Mouse (Mus musculus) C2C12 (cell line): ENCODE data around the gene Sepsecs. TPM values are rescaled to one million over a fixed set of nuclear protein-coding genes. Genes with fewer than 3 reads are reported as not detected.

Experiments used
- H3K27me3 ChIP-seq: one replicate; pipeline ENCODE4 v1.6.1; 2011; ENCODE audit not compliant: control insufficient read depth, insufficient read depth, insufficient read length
- H3K36me3 ChIP-seq: one replicate; pipeline ENCODE4 v1.6.1; 2011; ENCODE audit not compliant: control insufficient read depth, insufficient read depth
- H3K4me3 ChIP-seq: one replicate; pipeline ENCODE4 v1.5.1; 2011; ENCODE audit warnings: mild to moderate bottlenecking, control low read depth; ENCODE audit not compliant: poor library complexity, insufficient read depth, severe bottlenecking
- H3K79me2 ChIP-seq: one replicate; pipeline ENCODE4 v1.6.1; 2011; ENCODE audit not compliant: control insufficient read depth, insufficient read depth
- H3K79me3 ChIP-seq: one replicate; pipeline ENCODE4 v1.6.1; 2011; ENCODE audit warnings: low read depth, control low read depth
- H3ac ChIP-seq: one replicate; pipeline ENCODE3; 2011; ENCODE audit warnings: low read depth; ENCODE audit not compliant: control insufficient read depth, insufficient read length
- CEBPB ChIP-seq: IDR thresholded peaks from one replicate; pipeline ENCODE4 v1.6.1; 2011; ENCODE audit warnings: low read depth, mild to moderate bottlenecking, control low read depth, moderate library complexity
- CTCF ChIP-seq: IDR thresholded peaks from one replicate; pipeline ENCODE4 v1.5.1; 2011; ENCODE audit not compliant: control insufficient read depth, insufficient read depth, insufficient read length
- FOSL1 ChIP-seq: IDR thresholded peaks from one replicate; pipeline ENCODE4 v1.8.0; 2011; ENCODE audit warnings: mild to moderate bottlenecking, low read length; ENCODE audit not compliant: poor library complexity, insufficient read depth, severe bottlenecking
- MAX ChIP-seq: IDR thresholded peaks from one replicate; pipeline ENCODE4 v1.6.1; 2011; ENCODE audit warnings: mild to moderate bottlenecking, control low read depth
- MYOD1 ChIP-seq: IDR thresholded peaks from one replicate; pipeline ENCODE4 v1.6.1; 2011; ENCODE audit warnings: low read depth; ENCODE audit not compliant: control insufficient read depth, insufficient read length
- MYOG ChIP-seq: IDR thresholded peaks from one replicate; pipeline ENCODE4 v1.6.1; 2011; ENCODE audit not compliant: control insufficient read depth, insufficient read length; ENCODE audit errors: extremely low read depth
- USF1 ChIP-seq: IDR thresholded peaks from one replicate; pipeline ENCODE4 v1.6.1; 2011; ENCODE audit warnings: low read depth, mild to moderate bottlenecking, control low read depth, moderate library complexity
- polyA plus RNA-seq: library from polyadenylated mRNA; unstranded; fragments of >200 nt; fragmentation: generic; extraction: Trizol; gene quantifications from one replicate; pipeline ENCODE4 v1.2.1, GENCODE M21; 2012; ENCODE audit warnings: missing spikeins

Gene Sepsecs
- polyA plus RNA-seq, 1 experiment, result 3.3 TPM

- Histone ChIP-seq H3K4me3 (no peak overlapping the region), H3K79me2 (no peaks in the 10 kb centered on the region), H3ac (no peak overlapping the region), H3K36me3 (peaks cover 21% of the 10 kb centered on the region), H3K27me3 (no peaks in the 10 kb centered on the region), H3K79me3 (no peaks in the 10 kb centered on the region)
- TF ChIP-seq FOSL1 (no peak), MAX (no peak), MYOD1 (no peak), CEBPB (no peak), MYOG (no peak)
Measured at GRCm38 (mm10) chr5:52657336-52657735, 12.2 kb downstream of the Sepsecs start.

DNA sequence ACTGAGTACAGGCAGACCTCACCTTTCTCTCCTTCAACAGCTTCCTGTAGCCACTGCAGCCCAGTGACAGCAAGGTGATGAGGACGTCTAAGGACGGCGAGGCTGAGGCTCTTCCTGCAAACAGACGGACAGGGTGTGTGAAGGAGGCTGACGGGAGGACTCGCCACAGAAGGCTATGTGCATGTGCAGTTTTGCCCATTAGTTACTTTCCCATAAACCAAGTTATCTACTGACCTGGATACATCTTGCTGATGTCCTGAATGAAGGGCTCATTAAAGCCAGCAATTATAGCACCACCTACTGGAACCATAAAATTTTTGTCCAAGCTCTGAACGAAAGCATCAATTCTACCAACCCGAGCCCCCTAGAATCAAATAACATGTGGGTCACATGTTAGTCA lies 13.5 kb downstream of the Sepsecs start:
- TF ChIP-seq USF1, result no peak
- no peak for TF ChIP-seq FOSL1
- no peak for TF ChIP-seq MYOG
- TF ChIP-seq MAX, result no peak
- no peak for TF ChIP-seq CEBPB
- no peak for TF ChIP-seq CTCF
- no peak for TF ChIP-seq MYOD1
- H3K27me3 ChIP-seq, result no peaks in the 10 kb centered on the region
- H3K79me2 ChIP-seq, result no peaks in the 10 kb centered on the region
- peaks cover 32% of the 10 kb centered on the region for H3K36me3 ChIP-seq
- no peaks in the 10 kb centered on the region for H3K79me3 ChIP-seq
- H3ac ChIP-seq, result no peak overlapping the region
- H3K4me3 ChIP-seq, result no peak overlapping the region

GRCm38 (mm10) chr5:52654961-52655360 lies 14.5 kb downstream of the Sepsecs start:
- H3ac ChIP-seq, result no peak overlapping the region
- H3K4me3 ChIP-seq, result no peak overlapping the region
- no peak for TF ChIP-seq USF1
- TF ChIP-seq MYOD1, result no peak
- TF ChIP-seq MAX, result no peak
- TF ChIP-seq MYOG, result no peak
- TF ChIP-seq CTCF, result no peak
- no peak for TF ChIP-seq CEBPB
- no peak for TF ChIP-seq FOSL1
- no peaks in the 10 kb centered on the region for H3K27me3 ChIP-seq
- no peaks in the 10 kb centered on the region for H3K79me2 ChIP-seq
- peaks cover 33% of the 10 kb centered on the region for H3K36me3 ChIP-seq
- H3K79me3 ChIP-seq, result no peaks in the 10 kb centered on the region

DNA sequence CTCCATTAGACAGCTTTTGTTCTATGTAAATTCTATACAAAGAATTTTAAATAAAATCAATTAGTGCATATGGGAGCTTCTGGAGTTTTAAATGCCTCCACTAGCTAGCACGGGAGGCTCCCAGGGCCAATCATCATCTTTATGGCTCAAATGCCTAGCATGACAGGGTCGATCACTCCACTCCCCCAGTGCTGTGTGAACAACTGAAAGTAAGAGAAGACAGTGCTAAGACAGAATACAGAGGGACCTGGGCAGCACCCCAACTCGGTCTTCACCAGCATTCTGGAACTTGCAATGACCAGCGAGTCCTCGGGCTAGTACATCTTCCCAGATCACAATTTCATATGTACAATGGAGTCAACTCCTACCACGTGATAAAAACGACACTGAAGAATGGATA lies 16.9 kb downstream of the Sepsecs start:
- H3K27me3 ChIP-seq, result no peaks in the 10 kb centered on the region
- H3K79me3 ChIP-seq, result no peaks in the 10 kb centered on the region
- no peaks in the 10 kb centered on the region for H3K79me2 ChIP-seq
- no peak overlapping the region for H3ac ChIP-seq
- no peak overlapping the region for H3K4me3 ChIP-seq
- TF ChIP-seq CEBPB (no peak), MYOD1 (no peak), MYOG (no peak), FOSL1 (no peak), MAX (no peak), USF1 (no peak), CTCF (no peak)
- peaks cover 29% of the 10 kb centered on the region for H3K36me3 ChIP-seq

GRCm38 (mm10) chr5:52652086-52652485 lies 17.4 kb downstream of the Sepsecs start:
- H3ac ChIP-seq, result no peak overlapping the region
- no peaks in the 10 kb centered on the region for H3K27me3 ChIP-seq
- TF ChIP-seq USF1 (no peak), MAX (no peak), MYOG (no peak)
- no peaks in the 10 kb centered on the region for H3K79me3 ChIP-seq
- no peak overlapping the region for H3K4me3 ChIP-seq
- no peaks in the 10 kb centered on the region for H3K79me2 ChIP-seq
- peaks cover 35% of the 10 kb centered on the region for H3K36me3 ChIP-seq

DNA sequence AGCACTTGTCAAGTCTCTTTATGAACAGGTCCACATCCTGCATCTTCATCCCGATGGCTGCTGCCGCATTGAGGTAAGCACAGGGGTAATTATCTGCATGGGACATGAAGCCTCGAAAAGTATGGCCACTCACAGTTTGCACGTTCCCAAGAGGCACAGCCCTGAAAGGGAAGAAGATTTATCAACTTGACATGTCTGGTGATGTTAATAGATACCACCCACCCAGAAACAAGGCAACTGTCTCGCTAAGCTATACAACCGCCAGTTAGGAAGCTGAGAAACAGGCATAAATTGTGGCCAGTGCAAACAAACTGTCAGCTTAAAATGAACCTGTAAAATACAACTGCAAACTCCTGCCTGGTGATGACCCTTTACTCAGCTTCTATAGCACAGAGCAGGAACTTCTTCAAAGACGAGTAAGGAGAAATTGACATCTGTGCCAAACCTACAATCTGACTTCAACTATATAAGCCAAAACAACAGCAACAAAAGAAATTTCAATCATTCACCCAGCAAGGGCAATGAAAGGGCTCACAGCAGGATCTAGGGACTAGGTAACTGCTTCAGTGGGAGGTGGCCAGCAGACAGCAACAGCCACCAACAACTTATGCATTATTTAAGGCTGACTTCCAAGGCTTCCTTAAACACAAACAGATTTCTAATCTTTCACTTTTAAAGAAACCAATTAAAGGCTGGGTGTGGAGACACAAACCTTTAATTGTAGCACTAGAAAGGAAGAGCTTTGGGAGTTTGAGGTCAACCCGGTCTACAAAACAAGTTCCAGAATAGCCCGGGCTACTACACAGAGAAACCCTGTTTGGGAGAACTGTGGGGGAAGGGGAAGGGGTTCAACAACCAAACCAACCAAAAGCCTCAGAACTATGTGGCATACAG lies 25.3 kb downstream of the Sepsecs start:
- H3ac ChIP-seq, result no peak overlapping the region
- H3K79me2 ChIP-seq, result no peaks in the 10 kb centered on the region
- H3K79me3 ChIP-seq, result no peaks in the 10 kb centered on the region
- H3K27me3 ChIP-seq, result no peaks in the 10 kb centered on the region
- H3K36me3 ChIP-seq, result peaks cover 46% of the 10 kb centered on the region
- H3K4me3 ChIP-seq, result no peak overlapping the region
- TF ChIP-seq MAX (no peak), FOSL1 (no peak), CTCF (no peak), MYOD1 (no peak), CEBPB (no peak), USF1 (no peak), MYOG (no peak)
